Mouse (Mus musculus) hindbrain, postnatal 0 days (tissue): ENCODE results near the gene Cstb. TPM values are rescaled to one million over a fixed set of nuclear protein-coding genes. Genes with fewer than 3 reads are reported as not detected.
"Not testable (repeated sequence)": the region's sequence is repeated elsewhere in the genome, so short reads cannot be mapped to it uniquely, and the experiment has no call there.

Source experiments
- ATAC-seq: fragments of 200-750 bp; cut with Nextera tagmentation; 2 replicates; pipeline ENCODE4 v1.8.0; 2017; ENCODE audit warnings: mild to moderate bottlenecking, moderate TSS enrichment, moderate library complexity
- DNase-seq: peaks from one replicate; pipeline ENCODE4 v3.0.0-alpha.2; 2015; ENCODE audit warnings: low spot score
- H3K27ac ChIP-seq: fragments of 300-500 bp; sonication (generic); 2 replicates; pipeline ENCODE4 v1.5.1; 2014; ENCODE audit warnings: mild to moderate bottlenecking
- H3K27me3 ChIP-seq: fragments of 300-500 bp; sonication (generic); 2 replicates; pipeline ENCODE4 v1.6.1; 2014; ENCODE audit warnings: low read length, mixed read lengths; ENCODE audit not compliant: insufficient read depth
- H3K36me3 ChIP-seq: fragments of 300-500 bp; sonication (generic); 2 replicates; pipeline ENCODE4 v1.6.1; 2014; ENCODE audit warnings: low read length, mixed read lengths; ENCODE audit not compliant: insufficient read depth
- H3K4me1 ChIP-seq: fragments of 300-500 bp; sonication (generic); 2 replicates; pipeline ENCODE4 v1.6.1; 2014; ENCODE audit warnings: antibody characterized with exemption, low read length, mixed read lengths; ENCODE audit not compliant: insufficient read depth
- H3K4me2 ChIP-seq: fragments of 300-500 bp; sonication (generic); 2 replicates; pipeline ENCODE4 v1.6.1; 2014; ENCODE audit warnings: low read depth, mild to moderate bottlenecking, low read length, moderate library complexity, mixed read lengths
- H3K4me3 ChIP-seq: fragments of 300-500 bp; sonication (generic); 2 replicates; pipeline ENCODE4 v1.5.1; 2014; ENCODE audit warnings: low read length
- H3K9ac ChIP-seq: fragments of 300-500 bp; sonication (generic); replicated peaks from 2 replicates; pipeline ENCODE4 v1.6.1; 2014; ENCODE audit warnings: mild to moderate bottlenecking, low read length, moderate library complexity, mixed read lengths
- H3K9me3 ChIP-seq: fragments of 300-500 bp; sonication (generic); 2 replicates; pipeline ENCODE4 v1.6.1; 2016; ENCODE audit warnings: low read length, mixed read lengths
- CTCF ChIP-seq: IDR thresholded peaks from 2 replicates; pipeline ENCODE4 v1.5.1; 2016; ENCODE audit warnings: antibody characterized with exemption, control low read depth, low read depth
- WGBS: fragments of 180-500 bp; shearing (Covaris S2); extraction: QIAGEN DNeasy Blood & Tissue Kit; methylation state at CpG from one replicate; pipeline ENCODE4 v1.1.7; 2014; 5-methylcytosine and 5-hydroxymethylcytosine counted together
- polyA plus RNA-seq: library from polyadenylated mRNA; unstranded; fragments of >200 nt; fragmentation: Nextera tagmentation; extraction: Ambion mirVana; gene quantifications from 2 replicates; pipeline ENCODE4 v1.2.1, GENCODE M21; 2015
- total RNA-seq: library from RNA; depleted of rRNA; stranded (reverse); fragments of >200 nt; gene quantifications from 2 replicates; pipeline ENCODE4 v1.2.3, GENCODE M21; 2014

The Cstb gene
- total and polyA plus RNA-seq, 2 experiments from 2014 or later, result 84.4 to 148 TPM

DNA sequence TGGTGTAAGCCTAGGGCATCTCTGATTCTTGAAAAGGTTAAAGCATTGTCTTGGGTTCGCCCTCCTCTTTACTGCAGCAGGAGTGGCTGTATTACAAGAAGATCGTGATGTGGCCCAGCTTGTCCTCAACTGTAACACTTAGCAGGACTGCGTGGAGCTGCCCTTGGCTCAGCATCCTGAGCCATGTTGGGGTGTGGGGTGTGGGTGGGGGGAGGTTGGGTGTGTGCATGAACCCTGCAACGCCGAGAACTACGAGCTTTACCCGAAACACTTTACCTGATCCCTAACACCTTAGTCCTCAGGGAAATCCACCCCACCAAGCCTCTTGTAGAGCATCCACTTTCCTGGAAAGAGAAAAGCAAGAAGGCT lies 12.3 kb upstream of the Cstb start:
- no peaks in the 10 kb centered on the region for H3K9me3 ChIP-seq
- peak overlapping the region; percentile 80 for H3K4me3 ChIP-seq
- no peak for DNase-seq
- peak overlapping the region; percentile 90; the same call in 1 of the 2 replicates for H3K27ac ChIP-seq
- H3K36me3 ChIP-seq, result peaks cover 19% of the 10 kb centered on the region
- no peaks in the 10 kb centered on the region for H3K27me3 ChIP-seq
- ATAC-seq, result no peak; the same call in 1 of the 2 replicates
- peak overlapping the region; percentile 80 for H3K4me2 ChIP-seq
- WGBS, result 36% methylated on average over 7 of the region's 7 CpGs
- peak overlapping the region; percentile 78 for H3K9ac ChIP-seq
- H3K4me1 ChIP-seq, result no peaks in the 10 kb centered on the region
- TF ChIP-seq CTCF, result no peak

DNA sequence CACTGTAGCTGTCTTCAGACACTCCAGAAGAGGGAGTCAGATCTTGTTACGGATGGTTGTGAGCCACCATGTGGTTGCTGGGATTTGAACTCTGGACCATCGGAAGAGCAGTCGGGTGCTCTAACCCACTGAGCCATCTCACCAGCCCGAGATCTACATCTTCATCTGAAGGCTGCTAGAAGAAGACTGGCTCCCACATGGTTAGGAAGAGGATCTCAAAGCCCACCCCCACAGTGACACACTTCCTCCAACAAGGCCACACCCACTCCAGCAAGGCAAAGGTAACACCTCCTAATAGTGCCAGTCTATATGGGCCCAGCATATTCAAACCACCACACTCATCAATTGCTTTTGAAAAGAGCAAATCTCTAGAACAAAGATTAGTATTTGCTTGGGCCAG lies 10.5 kb upstream of the Cstb start:
- not testable (repeated sequence) for H3K9ac ChIP-seq, H3K9me3 ChIP-seq, H3K4me1 ChIP-seq, H3K27me3 ChIP-seq, H3K4me2 ChIP-seq, H3K36me3 ChIP-seq, ATAC-seq, H3K4me3 ChIP-seq, DNase-seq, H3K27ac ChIP-seq
- 89% methylated on average over 3 of the region's 4 CpGs for WGBS

GRCm38 (mm10) chr10:78417888-78418287 lies 7.6 kb upstream of the Cstb start:
- no peaks in the 10 kb centered on the region for H3K36me3 ChIP-seq
- no peak overlapping the region for H3K27ac ChIP-seq
- H3K4me2 ChIP-seq, result no peak overlapping the region
- no peak overlapping the region for H3K9ac ChIP-seq
- no peak overlapping the region for H3K4me3 ChIP-seq
- no peaks in the 10 kb centered on the region for H3K9me3 ChIP-seq
- H3K4me1 ChIP-seq, result no peaks in the 10 kb centered on the region
- no peak for TF ChIP-seq CTCF
- WGBS, result 66% methylated on average over 5 of the region's 5 CpGs
- no peaks in the 10 kb centered on the region for H3K27me3 ChIP-seq
- DNase-seq (no peak), ATAC-seq (no peak)

GRCm38 (mm10) chr10:78418791-78419190 lies 6.7 kb upstream of the Cstb start:
- no peaks in the 10 kb centered on the region for H3K9me3 ChIP-seq
- 90% methylated on average over 2 of the region's 2 CpGs for WGBS
- H3K36me3 ChIP-seq, result no peaks in the 10 kb centered on the region
- ATAC-seq, result no peak
- H3K27ac ChIP-seq, result no peak overlapping the region
- H3K9ac ChIP-seq, result no peak overlapping the region
- no peak overlapping the region for H3K4me3 ChIP-seq
- no peaks in the 10 kb centered on the region for H3K27me3 ChIP-seq
- no peak for TF ChIP-seq CTCF
- DNase-seq, result no peak
- no peak overlapping the region for H3K4me2 ChIP-seq
- no peaks in the 10 kb centered on the region for H3K4me1 ChIP-seq

- 80% methylated on average over 2 of the region's 2 CpGs for WGBS
- H3K27me3 ChIP-seq, result no peaks in the 10 kb centered on the region
These were observed 4.5 kb upstream of the Cstb start for GRCm38 (mm10) chr10:78420929-78421328.

GRCm38 (mm10) chr10:78422614-78423013 lies 2.9 kb upstream of the Cstb start:
- Histone ChIP-seq H3K9ac (no peak overlapping the region), H3K4me1 (no peaks in the 10 kb centered on the region), H3K27me3 (no peaks in the 10 kb centered on the region), H3K9me3 (no peaks in the 10 kb centered on the region), H3K36me3 (peaks cover under 1% of the 10 kb centered on the region; the same call in 1 of the 2 replicates), H3K4me2 (no peak overlapping the region), H3K27ac (no peak overlapping the region), H3K4me3 (no peak overlapping the region)
- 88% methylated on average over 3 of the region's 3 CpGs for WGBS
- TF ChIP-seq CTCF, result no peak
- ATAC-seq (no peak), DNase-seq (no peak)

More at GRCm38 (mm10) chr10:78420929-78421328, 4.5 kb upstream of the Cstb start:
- Histone ChIP-seq H3K4me3 (no peak overlapping the region), H3K36me3 (no peaks in the 10 kb centered on the region), H3K9me3 (no peaks in the 10 kb centered on the region), H3K27ac (no peak overlapping the region), H3K9ac (no peak overlapping the region), H3K4me1 (no peaks in the 10 kb centered on the region), H3K4me2 (no peak overlapping the region)
- no peak for TF ChIP-seq CTCF
- DNase-seq, result no peak
- no peak for ATAC-seq

DNA sequence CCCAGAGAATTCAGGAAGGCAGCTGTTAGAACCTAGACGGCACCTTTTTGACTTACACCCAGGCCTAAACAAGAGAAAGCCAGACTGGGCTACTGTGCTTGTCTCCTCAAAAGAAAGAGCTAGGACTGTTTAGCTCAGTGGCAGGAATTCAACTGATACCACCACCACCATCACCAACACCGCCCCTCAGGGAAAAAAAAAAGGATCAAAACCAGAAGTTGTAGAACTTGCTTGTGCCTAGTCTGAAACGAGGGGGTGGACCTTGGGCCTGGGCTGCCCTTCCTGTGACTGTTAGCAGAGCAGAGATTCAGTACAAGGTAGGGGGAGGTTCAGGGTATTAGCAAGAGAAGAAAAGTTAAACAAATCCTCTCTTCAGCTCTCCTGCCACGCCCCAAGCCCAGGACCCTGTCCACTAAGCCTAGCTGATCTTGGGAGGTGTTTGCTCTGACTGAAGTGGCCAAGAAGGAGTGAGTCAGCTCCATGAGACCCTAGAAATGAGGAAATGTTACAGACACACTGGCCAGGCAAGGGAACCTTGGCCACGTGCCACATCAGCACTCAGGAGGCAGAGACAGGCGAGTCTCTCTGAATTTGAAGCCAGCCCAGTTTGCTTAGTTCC lies 757 bp downstream of the Cstb start:
- ATAC-seq (no peak), DNase-seq (no peak)
- Histone ChIP-seq H3K27me3 (no peaks in the 10 kb centered on the region), H3K36me3 (peaks cover 8% of the 10 kb centered on the region; the same call in 1 of the 2 replicates), H3K4me1 (no peaks in the 10 kb centered on the region), H3K9ac (peak overlapping the region; percentile 85), H3K9me3 (no peaks in the 10 kb centered on the region), H3K4me2 (peak overlapping the region; percentile 84), H3K27ac (peak overlapping the region; percentile 74), H3K4me3 (peak overlapping the region; percentile 82)
- WGBS, result 56% methylated on average over 6 of the region's 6 CpGs
- no peak for TF ChIP-seq CTCF
